Mouse (Mus musculus): Measurements from ENCODE around the gene 4931440F15Rik.
"Not testable (repeated sequence)": the region's sequence is repeated elsewhere in the genome, so short reads cannot be mapped to it uniquely, and the experiment has no call there.

DNA sequence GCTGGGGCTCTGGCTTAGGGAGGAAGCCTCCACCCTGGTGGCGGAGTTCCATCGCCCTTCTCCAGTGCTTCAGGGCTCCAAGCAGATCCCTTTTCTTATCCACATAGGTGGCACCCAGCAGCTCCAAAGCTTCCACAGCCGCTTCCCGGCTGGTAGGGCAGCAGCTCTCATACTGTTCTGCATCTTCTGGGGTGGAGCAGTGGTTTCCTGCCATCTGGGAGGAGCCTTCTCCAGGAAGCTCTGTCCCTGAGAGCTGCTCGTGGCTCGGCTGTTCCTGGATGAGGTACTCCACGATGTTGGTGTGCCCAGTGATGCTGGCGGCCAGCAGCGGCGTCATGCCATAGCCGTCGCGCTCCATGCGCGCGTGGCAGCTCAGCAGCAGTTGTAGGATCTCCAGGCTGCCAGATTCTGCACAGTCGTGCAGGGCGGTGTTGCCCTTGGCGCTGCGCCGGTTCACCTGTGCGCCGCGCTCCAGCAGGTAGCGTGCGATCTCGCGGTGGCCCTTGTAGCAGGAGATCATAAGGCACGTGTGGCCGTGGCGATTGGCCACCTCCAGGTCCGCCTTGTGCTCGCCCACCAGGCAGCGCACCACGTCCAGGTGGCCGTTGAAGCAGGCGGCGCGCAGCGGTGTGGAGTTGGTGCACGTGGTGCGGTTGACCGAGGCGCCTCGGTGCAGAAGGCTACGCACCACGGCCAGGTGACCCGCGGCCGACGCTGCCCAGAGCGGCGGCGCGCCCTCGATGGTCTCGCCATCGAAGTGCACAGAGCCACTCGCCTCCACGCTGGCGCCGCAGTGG is 796 bp downstream of the 4931440F15Rik start:
- not testable (repeated sequence) for TF ChIP-seq MAFK (IDR thresholded peaks at IDR 0.05; ENCODE audit: insufficient read depth, low read depth, low read length); CHD2 (IDR thresholded peaks at IDR 0.05; ENCODE audit: low read depth, low read length); ZC3H11A (IDR thresholded peaks at IDR 0.05; ENCODE audit: borderline replicate concordance, low read depth, low read length); ZNF384 (IDR thresholded peaks at IDR 0.05; ENCODE audit: low read depth, low read length)

All from ES-E14 (cell line).